Mouse (Mus musculus) brain, adult 2 months (tissue): ENCODE measurements around the gene Strbp.

Experiments used
- DNase-seq: peaks from one replicate; pipeline ENCODE4 v3.0.0; 2011; ENCODE audit warnings: low read depth, low spot score

Strbp gene

GRCm38 (mm10) chr2:37704141-37704760 lies 592 bp upstream of the Strbp start:
- DNase-seq, result peak; percentile 26

- peak; percentile 41 for DNase-seq
Measured at GRCm38 (mm10) chr2:37702301-37703172, 1.1 kb downstream of the Strbp start.

GRCm38 (mm10) chr2:37689064-37689615 lies 14.5 kb downstream of the Strbp start:
- DNase-seq, result no peak

- no peak for DNase-seq
Measured at GRCm38 (mm10) chr2:37687031-37687430, 16.6 kb downstream of the Strbp start.

GRCm38 (mm10) chr2:37684864-37685263 lies 18.8 kb downstream of the Strbp start:
- no peak for DNase-seq

GRCm38 (mm10) chr2:37682197-37682811 lies 21.4 kb downstream of the Strbp start:
- peak; percentile 69 for DNase-seq

- DNase-seq, result no peak
Measured at GRCm38 (mm10) chr2:37651086-37651485, 52.6 kb downstream of the Strbp start.

GRCm38 (mm10) chr2:37649590-37649989 lies 54.1 kb downstream of the Strbp start:
- no peak for DNase-seq

GRCm38 (mm10) chr2:37648966-37649365 lies 54.7 kb downstream of the Strbp start:
- no peak for DNase-seq

GRCm38 (mm10) chr2:37623343-37623742 lies 80.3 kb downstream of the Strbp start:
- no peak for DNase-seq

- no peak for DNase-seq
Measured at GRCm38 (mm10) chr2:37587919-37588318, 115.7 kb downstream of the Strbp start.

- DNase-seq, result no peak
Measured at GRCm38 (mm10) chr2:37578185-37578584, 125.5 kb downstream of the Strbp start.

- DNase-seq, result peak; percentile 96
Measured at GRCm38 (mm10) chr2:37576661-37577060, 127.0 kb downstream of the Strbp start.

- no peak for DNase-seq
Measured at GRCm38 (mm10) chr2:37572141-37572540, 131.5 kb downstream of the Strbp start.

- no peak for DNase-seq
Measured at GRCm38 (mm10) chr2:37570703-37571102, 133.0 kb downstream of the Strbp start.

- DNase-seq, result no peak
Measured at GRCm38 (mm10) chr2:37569888-37570287, 133.8 kb downstream of the Strbp start.

GRCm38 (mm10) chr2:37566035-37566434 lies 137.6 kb downstream of the Strbp start:
- DNase-seq, result no peak

GRCm38 (mm10) chr2:37565579-37565978 lies 138.1 kb downstream of the Strbp start:
- DNase-seq, result no peak

GRCm38 (mm10) chr2:37556366-37556765 lies 147.3 kb downstream of the Strbp start:
- DNase-seq, result peak; percentile 66

- DNase-seq, result peak; percentile 77
Measured at GRCm38 (mm10) chr2:37549346-37550012, 154.2 kb downstream of the Strbp start.

GRCm38 (mm10) chr2:37531639-37532038 lies 172.0 kb downstream of the Strbp start:
- DNase-seq, result no peak

- no peak for DNase-seq
Measured at GRCm38 (mm10) chr2:37530766-37531165, 172.9 kb downstream of the Strbp start.
